Mouse (Mus musculus) myocyte (in vitro differentiated cells): ENCODE data around the gene Stxbp3. TPM values are rescaled to one million over a fixed set of nuclear protein-coding genes. Genes with fewer than 3 reads are reported as not detected.

Experiments used
- H3K27me3 ChIP-seq: one replicate; pipeline ENCODE4 v1.6.1; 2011; ENCODE audit not compliant: control insufficient read depth, insufficient read depth, insufficient read length
- H3K36me3 ChIP-seq: one replicate; pipeline ENCODE4 v1.6.1; 2011; ENCODE audit not compliant: control insufficient read depth, insufficient read depth
- H3K4me2 ChIP-seq: one replicate; pipeline ENCODE4 v1.6.1; 2011; ENCODE audit warnings: low read depth, control low read depth
- H3K4me3 ChIP-seq: one replicate; pipeline ENCODE4 v1.5.1; 2011; ENCODE audit warnings: mild to moderate bottlenecking, control low read depth, moderate library complexity
- H3K79me2 ChIP-seq: one replicate; pipeline ENCODE4 v1.6.1; 2011; ENCODE audit not compliant: control insufficient read depth, insufficient read depth
- H3ac ChIP-seq: one replicate; pipeline ENCODE4 v1.6.1; 2011; ENCODE audit not compliant: control insufficient read depth, insufficient read length
- CEBPB ChIP-seq: IDR thresholded peaks from 2 replicates; pipeline ENCODE4 v1.6.1; 2011; ENCODE audit warnings: mild to moderate bottlenecking, moderate library complexity; ENCODE audit not compliant: poor library complexity, insufficient read depth, severe bottlenecking
- E2F4 ChIP-seq: IDR thresholded peaks from one replicate; pipeline ENCODE4 v1.6.1; 2011; ENCODE audit warnings: mild to moderate bottlenecking, control low read depth, moderate library complexity; ENCODE audit not compliant: insufficient read depth
- MAX ChIP-seq: IDR thresholded peaks from one replicate; pipeline ENCODE4 v1.6.1; 2011; ENCODE audit warnings: low read depth, mild to moderate bottlenecking, control low read depth
- MYOD1 ChIP-seq, 3 experiments: IDR thresholded peaks; one replicate each; pipeline ENCODE4 v1.6.1; 2011; ENCODE audit warnings: control low read depth in 2 of 3, low read depth in 2 of 3, mild to moderate bottlenecking in 2 of 3, moderate library complexity in 1 of 3; ENCODE audit not compliant: insufficient read length in 2 of 3, control insufficient read depth in 1 of 3
- MYOG ChIP-seq, 3 experiments: IDR thresholded peaks; one replicate each; pipeline ENCODE4 v1.6.1; 2011; ENCODE audit warnings: control low read depth in 2 of 3, low read depth in 2 of 3, mild to moderate bottlenecking in 2 of 3; ENCODE audit not compliant: insufficient read length in 2 of 3, control insufficient read depth in 1 of 3, insufficient read depth in 1 of 3
- POLR2A ChIP-seq: IDR thresholded peaks from one replicate; pipeline ENCODE4 v1.6.1; 2011; ENCODE audit warnings: low read depth, mild to moderate bottlenecking, control low read depth, moderate library complexity; ENCODE audit not compliant: insufficient read length
- POLR2AphosphoS2 ChIP-seq: IDR thresholded peaks from one replicate; pipeline ENCODE4 v1.6.1; 2011; ENCODE audit warnings: low read depth, control low read depth; ENCODE audit not compliant: insufficient read length
- REST ChIP-seq: IDR thresholded peaks from one replicate; pipeline ENCODE4 v1.6.1; 2011; ENCODE audit warnings: mild to moderate bottlenecking, control low read depth, moderate library complexity; ENCODE audit not compliant: insufficient read depth, insufficient read length
- SRF ChIP-seq: IDR thresholded peaks from one replicate; pipeline ENCODE4 v1.6.1; 2011; ENCODE audit warnings: low read depth; ENCODE audit not compliant: control insufficient read depth, insufficient read length
- TCF12 ChIP-seq: IDR thresholded peaks from one replicate; pipeline ENCODE4 v1.6.1; 2011; ENCODE audit warnings: mild to moderate bottlenecking, control low read depth; ENCODE audit not compliant: poor library complexity, insufficient read depth, severe bottlenecking
- TCF3 ChIP-seq: IDR thresholded peaks from one replicate; pipeline ENCODE4 v1.6.1; 2011; ENCODE audit warnings: low read depth, control low read depth; ENCODE audit not compliant: insufficient read length
- USF1 ChIP-seq: IDR thresholded peaks from one replicate; pipeline ENCODE4 v1.6.1; 2011; ENCODE audit warnings: low read depth, mild to moderate bottlenecking, control low read depth, moderate library complexity
- polyA plus RNA-seq: library from polyadenylated mRNA; unstranded; fragments of >200 nt; fragmentation: generic; extraction: Trizol; gene quantifications from one replicate; pipeline ENCODE4 v1.2.1, GENCODE M21; 2012; ENCODE audit warnings: missing spikeins

The Stxbp3 gene
- polyA plus RNA-seq, 1 experiment = 11.9 TPM

DNA sequence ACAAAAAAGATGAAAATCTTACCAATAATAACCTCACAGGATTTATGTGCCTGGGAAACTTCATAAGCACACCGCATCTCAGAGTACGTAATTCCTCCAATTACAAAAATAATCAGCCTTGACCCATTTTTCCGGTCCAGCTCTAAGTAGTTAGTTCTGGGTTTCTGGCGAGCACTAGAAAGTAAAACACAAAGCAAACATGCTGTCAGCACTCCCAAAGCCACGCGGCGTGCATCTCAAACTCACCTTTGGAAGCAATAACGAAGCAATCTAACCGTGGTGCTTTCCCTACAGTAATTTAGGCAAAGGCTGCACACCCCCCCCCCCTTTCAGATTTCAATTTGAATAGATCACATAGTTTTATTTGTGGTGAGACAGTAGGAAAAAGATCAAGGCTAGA, 45.5 kb downstream of the Stxbp3 start:
- peaks cover 50% of the 10 kb centered on the region for H3K36me3 ChIP-seq
- H3K4me3 ChIP-seq = no peak overlapping the region
- no peaks in the 10 kb centered on the region for H3K79me2 ChIP-seq
- H3ac ChIP-seq = no peak overlapping the region
- no peak overlapping the region for H3K4me2 ChIP-seq
- no peaks in the 10 kb centered on the region for H3K27me3 ChIP-seq
- no peak for TF ChIP-seq POLR2AphosphoS2
- no peak for TF ChIP-seq POLR2A
- no peak for TF ChIP-seq SRF

DNA sequence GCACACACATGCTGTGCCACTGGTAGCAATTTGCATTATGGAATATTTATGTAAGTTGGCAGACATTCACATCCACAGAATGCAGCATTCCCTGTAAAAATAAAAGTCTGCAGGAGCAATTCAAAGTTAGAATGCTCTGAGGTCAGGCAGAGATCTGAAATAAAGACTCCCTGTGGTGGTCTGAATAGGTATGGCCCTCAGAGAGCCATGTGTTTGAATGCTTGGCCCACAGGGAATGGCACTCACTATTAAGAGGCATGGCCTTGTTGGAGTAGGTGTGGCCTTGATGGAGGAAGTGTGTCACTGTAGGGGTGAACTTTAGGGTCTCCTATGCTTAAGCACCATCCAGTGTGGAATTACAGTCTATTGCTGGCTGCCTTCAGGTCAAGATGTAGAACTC, 47.9 kb downstream of the Stxbp3 start:
- no peaks in the 10 kb centered on the region for H3K27me3 ChIP-seq
- H3K4me3 ChIP-seq = no peak overlapping the region
- TF ChIP-seq USF1 = no peak
- TF ChIP-seq CEBPB = no peak
- TF ChIP-seq E2F4 = no peak
- no peak for TF ChIP-seq TCF12
- TF ChIP-seq POLR2A = no peak
- no peak for TF ChIP-seq MYOG (IDR thresholded peaks at IDR 0.05; ENCODE audit: control insufficient read depth in 1 of 3, insufficient read depth in 1 of 3, insufficient read length in 2 of 3, low read depth in 2 of 3)
- no peak for TF ChIP-seq REST
- no peak for TF ChIP-seq TCF3
- TF ChIP-seq MYOD1 (IDR thresholded peaks at IDR 0.05; ENCODE audit: control insufficient read depth in 1 of 3, insufficient read length in 2 of 3, low read depth in 2 of 3) = no peak
- no peak for TF ChIP-seq SRF
- no peak for TF ChIP-seq MAX
- no peak for TF ChIP-seq POLR2AphosphoS2
- H3K4me2 ChIP-seq = no peak overlapping the region
- no peaks in the 10 kb centered on the region for H3K79me2 ChIP-seq
- H3ac ChIP-seq = no peak overlapping the region
- peaks cover 44% of the 10 kb centered on the region for H3K36me3 ChIP-seq

DNA sequence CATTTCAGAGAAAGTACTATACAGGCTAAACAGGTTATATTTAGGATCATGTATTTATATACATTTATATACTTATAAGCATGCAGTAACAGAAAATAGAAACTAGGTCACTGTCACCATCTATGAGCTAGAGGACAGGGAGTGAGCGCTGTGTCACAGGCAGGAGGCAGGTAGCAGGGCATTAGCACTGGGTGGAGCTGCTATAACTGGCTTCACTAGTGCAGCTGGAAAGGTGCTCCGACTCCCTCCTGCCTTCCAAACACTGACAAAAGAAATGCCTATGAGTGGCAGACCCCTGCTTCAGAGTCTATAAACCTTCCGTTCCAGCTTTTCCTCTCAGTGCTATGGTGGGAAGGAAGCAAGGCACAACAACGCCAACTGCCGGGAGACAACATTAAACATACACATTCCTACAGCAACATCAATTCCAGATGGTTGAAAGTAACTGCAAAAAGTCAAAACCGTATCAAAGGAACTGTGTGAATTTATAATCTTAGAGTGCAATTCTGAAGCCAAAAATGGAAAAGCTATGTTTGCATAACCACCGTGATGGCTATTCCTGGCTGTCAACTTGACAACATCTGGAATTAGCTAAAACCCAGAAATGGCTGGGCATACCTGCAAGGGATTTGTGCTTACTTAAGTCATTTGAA, 49.1 kb downstream of the Stxbp3 start:
- Histone ChIP-seq H3K4me2 (no peak overlapping the region), H3K36me3 (peaks cover 34% of the 10 kb centered on the region), H3K27me3 (no peaks in the 10 kb centered on the region), H3K79me2 (no peaks in the 10 kb centered on the region), H3K4me3 (no peak overlapping the region), H3ac (no peak overlapping the region)
- no peak for TF ChIP-seq MYOD1 (IDR thresholded peaks at IDR 0.05; ENCODE audit: control insufficient read depth in 1 of 3, insufficient read length in 2 of 3, low read depth in 2 of 3)
- TF ChIP-seq E2F4 = no peak
- no peak for TF ChIP-seq POLR2A
- TF ChIP-seq CEBPB = no peak
- TF ChIP-seq REST = no peak
- no peak for TF ChIP-seq TCF3
- no peak for TF ChIP-seq USF1
- TF ChIP-seq POLR2AphosphoS2 = no peak

DNA sequence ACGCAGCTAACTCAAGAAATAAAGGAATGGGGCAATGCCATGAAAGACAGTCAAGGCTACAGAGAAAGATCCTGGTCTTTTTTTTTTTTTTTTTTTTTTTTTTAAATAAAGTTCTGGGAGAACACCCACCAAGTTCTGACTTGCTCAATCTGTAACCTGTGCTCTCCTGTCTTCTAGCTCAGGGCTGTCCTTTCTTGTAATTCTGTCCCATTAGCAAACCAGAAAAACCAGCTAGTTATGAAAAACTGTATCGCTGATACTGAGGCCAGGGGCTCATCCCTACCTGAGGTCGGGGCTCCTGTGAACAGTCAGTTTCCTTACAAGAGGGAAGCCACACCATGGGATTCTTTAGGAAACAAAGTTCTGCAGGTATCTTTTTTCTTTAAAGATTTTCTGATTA, 49.8 kb downstream of the Stxbp3 start:
- H3K79me2 ChIP-seq = no peaks in the 10 kb centered on the region
- H3K4me2 ChIP-seq = no peak overlapping the region
- H3K4me3 ChIP-seq = no peak overlapping the region
- peaks cover 27% of the 10 kb centered on the region for H3K36me3 ChIP-seq
- no peaks in the 10 kb centered on the region for H3K27me3 ChIP-seq
- TF ChIP-seq TCF3 = no peak
- no peak for TF ChIP-seq E2F4
- no peak for TF ChIP-seq CEBPB
- no peak for TF ChIP-seq MYOG (IDR thresholded peaks at IDR 0.05; ENCODE audit: control insufficient read depth in 1 of 3, insufficient read depth in 1 of 3, insufficient read length in 2 of 3, low read depth in 2 of 3)
- TF ChIP-seq POLR2AphosphoS2 = no peak
- no peak for TF ChIP-seq REST
- no peak for TF ChIP-seq SRF
- no peak for TF ChIP-seq TCF12
- TF ChIP-seq USF1 = no peak
- no peak for TF ChIP-seq MYOD1 (IDR thresholded peaks at IDR 0.05; ENCODE audit: control insufficient read depth in 1 of 3, insufficient read length in 2 of 3, low read depth in 2 of 3)
- no peak for TF ChIP-seq MAX
- TF ChIP-seq POLR2A = no peak
- no peak overlapping the region for H3ac ChIP-seq

DNA sequence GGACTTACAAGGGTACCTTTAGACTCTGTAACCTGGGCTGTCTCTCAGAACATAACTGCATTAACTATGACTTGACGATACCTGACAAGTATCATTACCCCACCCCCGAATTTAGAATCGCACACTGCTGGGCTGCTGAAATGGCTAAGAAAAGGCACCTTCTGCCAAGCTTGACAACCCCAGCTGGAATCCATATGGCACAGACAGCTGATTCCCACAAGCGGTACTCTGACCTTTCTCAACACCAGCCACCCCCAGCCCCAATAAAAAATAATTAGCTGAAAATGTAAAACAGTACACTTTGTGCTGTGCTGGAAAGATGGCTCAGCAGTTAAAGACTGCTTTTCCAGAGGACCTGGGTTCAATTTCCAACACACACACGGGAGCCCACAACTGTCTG, 51.0 kb downstream of the Stxbp3 start:
- no peaks in the 10 kb centered on the region for H3K27me3 ChIP-seq
- TF ChIP-seq USF1 (no peak), E2F4 (no peak), SRF (no peak), TCF3 (no peak), POLR2AphosphoS2 (no peak), TCF12 (no peak), CEBPB (no peak), MYOG (IDR thresholded peaks at IDR 0.05; ENCODE audit: control insufficient read depth in 1 of 3, insufficient read depth in 1 of 3, insufficient read length in 2 of 3, low read depth in 2 of 3) (no peak), MYOD1 (IDR thresholded peaks at IDR 0.05; ENCODE audit: control insufficient read depth in 1 of 3, insufficient read length in 2 of 3, low read depth in 2 of 3) (no peak), POLR2A (no peak), REST (no peak), MAX (no peak)
- H3K79me2 ChIP-seq = no peaks in the 10 kb centered on the region
- H3K36me3 ChIP-seq = peaks cover 22% of the 10 kb centered on the region
- no peak overlapping the region for H3K4me3 ChIP-seq
- H3K4me2 ChIP-seq = no peak overlapping the region
- H3ac ChIP-seq = no peak overlapping the region
